Mouse (Mus musculus): ENCODE results near the gene Rhbdf1. TPM values are rescaled to one million over a fixed set of nuclear protein-coding genes. Genes with fewer than 3 reads are reported as not detected.

The Rhbdf1 gene
- polyA plus RNA-seq, 1 experiment from 2014 or later, result 35.6 TPM

DNA sequence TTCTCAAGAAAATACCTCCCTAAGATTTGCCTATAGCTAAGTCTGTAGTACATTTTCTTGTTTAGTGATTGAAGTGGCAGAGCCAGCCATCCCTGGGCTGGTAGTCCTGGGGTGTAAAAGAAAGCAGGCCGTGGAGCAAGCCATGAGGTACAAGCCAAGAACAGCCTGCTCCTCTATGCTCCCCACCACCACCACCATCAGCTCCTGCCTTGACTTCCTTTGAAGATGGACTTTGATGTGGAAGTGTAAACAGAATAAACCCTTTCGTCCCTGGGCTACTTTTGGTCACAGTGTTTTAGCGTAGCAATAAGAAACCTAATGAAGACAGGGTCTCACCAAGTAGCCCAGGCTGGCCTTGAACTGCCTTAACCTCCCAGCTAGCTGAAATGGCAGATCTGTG lies 24.3 kb downstream of the Rhbdf1 start:
- Histone ChIP-seq H3K27me3 (peaks cover 12% of the 10 kb centered on the region; the same call in 1 of the 2 replicates), H3K4me2 (no peak overlapping the region), H3K9ac (no peak overlapping the region), H3K36me3 (no peaks in the 10 kb centered on the region), H3K4me3 (no peak overlapping the region), H3K27ac (no peak overlapping the region), H3K4me1 (replicated peaks) (no peaks in the 10 kb centered on the region), H3K9me3 (replicated peaks) (no peaks in the 10 kb centered on the region)
- no peak for ATAC-seq (replicated peaks; ENCODE audit: insufficient number of reproducible peaks, insufficient read depth, low FRiP score, low read depth)
- 65% methylated on average over 3 of the region's 3 CpGs for WGBS

DNA sequence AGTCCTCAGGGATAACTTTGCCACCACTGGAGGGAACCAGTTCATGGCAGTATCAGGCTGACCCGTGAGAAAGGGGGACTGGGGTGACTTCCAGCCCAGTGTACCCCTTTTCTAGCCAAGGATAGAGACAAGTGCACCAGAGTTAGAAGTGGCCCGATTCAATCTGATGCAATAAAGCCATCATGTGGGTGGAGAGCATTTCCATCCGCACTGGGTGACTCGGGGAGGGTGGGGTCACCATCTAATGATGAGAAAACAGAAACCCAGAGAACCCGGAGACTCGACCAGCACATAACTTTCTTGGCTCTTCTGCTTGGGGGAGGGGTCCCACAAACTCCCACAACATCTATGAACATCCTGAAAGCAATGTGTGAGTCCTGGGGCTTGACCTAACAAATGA lies 25.4 kb downstream of the Rhbdf1 start:
- H3K27ac ChIP-seq, result no peak overlapping the region
- H3K4me3 ChIP-seq, result no peak overlapping the region
- no peak for ATAC-seq (replicated peaks; ENCODE audit: insufficient number of reproducible peaks, insufficient read depth, low FRiP score, low read depth)
- H3K9me3 ChIP-seq (replicated peaks), result no peaks in the 10 kb centered on the region
- peaks cover 9% of the 10 kb centered on the region; the same call in 1 of the 2 replicates for H3K27me3 ChIP-seq
- H3K4me1 ChIP-seq (replicated peaks), result peaks cover 2% of the 10 kb centered on the region; the same call in 1 of the 2 replicates
- H3K36me3 ChIP-seq, result no peaks in the 10 kb centered on the region
- 63% methylated on average over 6 of the region's 6 CpGs for WGBS
- H3K4me2 ChIP-seq, result no peak overlapping the region
- no peak overlapping the region for H3K9ac ChIP-seq

DNA sequence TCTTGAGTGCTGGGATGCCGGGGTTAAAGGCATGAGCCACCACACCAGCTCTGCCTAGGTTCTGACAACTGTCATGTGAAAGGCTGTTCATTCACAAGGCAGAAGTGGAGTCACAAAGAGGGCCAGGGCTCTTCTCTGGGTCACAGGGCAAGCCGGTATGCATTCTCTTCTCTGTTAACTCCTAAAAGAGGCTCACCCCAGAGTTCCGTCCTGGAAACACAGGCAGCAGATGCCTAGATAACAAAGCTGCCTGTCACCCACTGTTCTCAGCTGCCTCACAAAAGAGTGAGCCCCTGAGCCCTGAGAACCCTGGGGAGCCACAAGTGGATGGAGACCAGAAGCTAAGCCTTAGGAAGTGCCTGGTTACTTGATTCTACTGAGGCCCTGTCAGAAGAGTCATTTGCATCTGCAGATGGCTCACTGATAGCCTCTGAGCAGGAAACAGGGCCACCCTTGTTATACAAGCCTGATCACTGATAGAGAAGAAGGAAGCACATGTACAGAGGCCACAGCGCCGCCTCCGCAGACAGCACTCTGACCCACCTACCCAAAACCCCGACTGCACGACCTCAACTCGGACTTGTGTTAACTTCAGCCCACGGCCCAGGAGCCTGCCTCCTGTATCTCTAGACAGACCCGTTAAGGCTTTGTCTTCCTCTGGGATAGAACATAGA lies 26.1 kb downstream of the Rhbdf1 start:
- Histone ChIP-seq H3K4me1 (replicated peaks) (peaks cover 9% of the 10 kb centered on the region; the same call in 1 of the 2 replicates), H3K27ac (no peak overlapping the region), H3K36me3 (no peaks in the 10 kb centered on the region), H3K9me3 (replicated peaks) (no peaks in the 10 kb centered on the region), H3K4me2 (no peak overlapping the region), H3K9ac (no peak overlapping the region), H3K27me3 (peaks cover 9% of the 10 kb centered on the region; the same call in 1 of the 2 replicates), H3K4me3 (no peak overlapping the region)
- no peak for ATAC-seq (replicated peaks; ENCODE audit: insufficient number of reproducible peaks, insufficient read depth, low FRiP score, low read depth)
- 21% methylated on average over 11 of the region's 11 CpGs for WGBS

GRCm38 (mm10) chr11:32194626-32195025 lies 27.5 kb downstream of the Rhbdf1 start:
- H3K4me3 ChIP-seq, result no peak overlapping the region
- WGBS, result 78% methylated on average over 5 of the region's 5 CpGs
- no peak overlapping the region for H3K4me2 ChIP-seq
- no peaks in the 10 kb centered on the region for H3K9me3 ChIP-seq (replicated peaks)
- no peak overlapping the region for H3K9ac ChIP-seq
- no peaks in the 10 kb centered on the region for H3K36me3 ChIP-seq
- peaks cover 9% of the 10 kb centered on the region; the same call in 1 of the 2 replicates for H3K27me3 ChIP-seq
- no peak for ATAC-seq (replicated peaks; ENCODE audit: insufficient number of reproducible peaks, insufficient read depth, low FRiP score, low read depth)
- H3K27ac ChIP-seq, result no peak overlapping the region
- peaks cover 22% of the 10 kb centered on the region; the same call in 1 of the 2 replicates for H3K4me1 ChIP-seq (replicated peaks)

- no peaks in the 10 kb centered on the region for H3K9me3 ChIP-seq (replicated peaks)
- H3K9ac ChIP-seq, result no peak overlapping the region
- H3K4me1 ChIP-seq (replicated peaks), result peaks cover 22% of the 10 kb centered on the region; the same call in 1 of the 2 replicates
- WGBS, result 69% methylated on average over 10 of the region's 10 CpGs
- no peak for ATAC-seq (replicated peaks; ENCODE audit: insufficient number of reproducible peaks, insufficient read depth, low FRiP score, low read depth)
- no peak overlapping the region for H3K4me2 ChIP-seq
- peaks cover 9% of the 10 kb centered on the region; the same call in 1 of the 2 replicates for H3K27me3 ChIP-seq
- H3K27ac ChIP-seq, result no peak overlapping the region
- H3K36me3 ChIP-seq, result no peaks in the 10 kb centered on the region
- no peak overlapping the region for H3K4me3 ChIP-seq
Observed at GRCm38 (mm10) chr11:32194086-32194485, 28.0 kb downstream of the Rhbdf1 start.

DNA sequence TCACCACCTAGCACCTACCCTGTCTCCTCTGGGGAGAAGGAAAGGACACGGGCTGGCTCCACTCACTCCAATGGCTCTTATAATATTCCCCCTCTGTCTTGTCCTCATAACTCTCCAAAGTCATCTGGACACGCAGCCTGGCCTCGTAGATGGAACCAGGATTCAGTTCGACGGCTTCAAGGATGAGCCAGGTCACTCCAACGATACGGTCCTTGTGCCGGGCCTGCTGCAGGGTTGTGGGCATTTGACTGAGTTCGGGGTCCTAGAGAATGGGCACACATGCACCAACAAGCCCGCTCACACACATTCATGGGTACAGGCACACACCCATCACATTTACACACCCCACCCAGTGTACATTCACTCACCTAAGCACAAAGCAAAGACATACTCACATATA lies 28.9 kb downstream of the Rhbdf1 start:
- ATAC-seq (replicated peaks; ENCODE audit: insufficient number of reproducible peaks, insufficient read depth, low FRiP score, low read depth), result no peak
- Histone ChIP-seq H3K27ac (no peak overlapping the region), H3K36me3 (no peaks in the 10 kb centered on the region), H3K4me3 (no peak overlapping the region), H3K27me3 (peaks cover 9% of the 10 kb centered on the region; the same call in 1 of the 2 replicates), H3K9ac (no peak overlapping the region), H3K4me2 (no peak overlapping the region), H3K9me3 (replicated peaks) (no peaks in the 10 kb centered on the region), H3K4me1 (replicated peaks) (peaks cover 22% of the 10 kb centered on the region; the same call in 1 of the 2 replicates)
- 87% methylated on average over 10 of the region's 10 CpGs for WGBS

- 67% methylated on average over 13 of the region's 13 CpGs for WGBS
- Histone ChIP-seq H3K36me3 (no peaks in the 10 kb centered on the region), H3K9ac (no peak overlapping the region), H3K27me3 (0 out of 2 replicates have a peak, but pooled peaks cover 4% of the 10 kb centered on the region), H3K27ac (no peak overlapping the region), H3K9me3 (replicated peaks) (no peaks in the 10 kb centered on the region), H3K4me1 (replicated peaks) (peaks cover 22% of the 10 kb centered on the region; the same call in 1 of the 2 replicates), H3K4me2 (no peak overlapping the region), H3K4me3 (no peak overlapping the region)
- no peak for ATAC-seq (replicated peaks; ENCODE audit: insufficient number of reproducible peaks, insufficient read depth, low FRiP score, low read depth)
Observed at GRCm38 (mm10) chr11:32190603-32191110, 31.4 kb downstream of the Rhbdf1 start.

DNA sequence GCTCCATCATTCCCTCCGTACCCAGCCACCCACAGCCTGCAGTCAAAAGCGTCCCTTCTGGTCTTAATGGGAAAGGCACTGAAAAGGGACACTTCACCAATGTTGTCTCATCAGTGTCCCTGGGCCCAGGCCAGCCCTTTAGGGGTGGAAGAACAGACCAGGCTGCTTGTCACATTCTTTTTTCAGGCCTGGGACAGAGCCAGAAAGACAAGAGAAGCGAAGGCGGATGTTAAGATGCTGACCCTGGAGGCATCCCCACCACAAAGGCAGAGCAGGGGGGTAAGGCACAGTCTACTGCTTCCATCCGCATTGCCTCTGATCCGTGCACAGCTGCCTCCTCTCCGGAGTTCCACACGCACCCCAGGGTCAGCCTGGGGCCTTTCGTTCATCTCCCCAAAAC lies 32.0 kb downstream of the Rhbdf1 start:
- Histone ChIP-seq H3K9me3 (replicated peaks) (no peaks in the 10 kb centered on the region), H3K9ac (no peak overlapping the region), H3K4me1 (replicated peaks) (peaks cover 22% of the 10 kb centered on the region; the same call in 1 of the 2 replicates), H3K4me2 (no peak overlapping the region), H3K4me3 (no peak overlapping the region), H3K27ac (no peak overlapping the region), H3K27me3 (0 out of 2 replicates have a peak, but pooled peaks cover 3% of the 10 kb centered on the region), H3K36me3 (no peaks in the 10 kb centered on the region)
- no peak for ATAC-seq (replicated peaks; ENCODE audit: insufficient number of reproducible peaks, insufficient read depth, low FRiP score, low read depth)
- WGBS, result 82% methylated on average over 9 of the region's 9 CpGs

DNA sequence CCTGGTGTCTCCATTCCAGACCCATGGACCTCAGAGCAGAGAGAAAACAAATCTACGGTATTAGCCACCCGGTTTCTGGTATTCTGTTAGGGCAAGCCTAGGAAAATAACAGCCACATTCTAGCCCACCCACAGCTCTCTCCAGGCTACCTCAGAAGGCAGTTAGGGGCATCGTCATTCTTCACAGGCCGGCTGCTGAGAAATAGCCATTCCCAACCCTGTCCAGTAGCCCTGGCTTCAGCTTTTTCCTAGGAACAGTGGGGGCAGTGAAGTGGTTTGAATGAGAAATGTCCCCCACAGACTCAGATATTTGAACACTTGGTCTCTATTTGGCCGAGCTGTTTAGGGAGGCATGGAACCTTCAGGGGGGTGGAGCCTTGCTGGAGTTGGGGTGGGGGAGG lies 32.7 kb downstream of the Rhbdf1 start:
- no peaks in the 10 kb centered on the region for H3K9me3 ChIP-seq (replicated peaks)
- no peak for ATAC-seq (replicated peaks; ENCODE audit: insufficient number of reproducible peaks, insufficient read depth, low FRiP score, low read depth)
- no peak overlapping the region for H3K4me3 ChIP-seq
- 79% methylated on average over 5 of the region's 5 CpGs for WGBS
- H3K27ac ChIP-seq, result no peak overlapping the region
- H3K9ac ChIP-seq, result no peak overlapping the region
- H3K27me3 ChIP-seq, result no peaks in the 10 kb centered on the region
- H3K4me2 ChIP-seq, result no peak overlapping the region
- no peaks in the 10 kb centered on the region for H3K36me3 ChIP-seq
- peaks cover 22% of the 10 kb centered on the region; the same call in 1 of the 2 replicates for H3K4me1 ChIP-seq (replicated peaks)

- H3K4me1 ChIP-seq (replicated peaks), result peaks cover 22% of the 10 kb centered on the region; the same call in 1 of the 2 replicates
- H3K9me3 ChIP-seq (replicated peaks), result no peaks in the 10 kb centered on the region
- no peak overlapping the region for H3K27ac ChIP-seq
- no peak overlapping the region for H3K4me3 ChIP-seq
- no peak overlapping the region for H3K9ac ChIP-seq
- ATAC-seq (replicated peaks; ENCODE audit: insufficient number of reproducible peaks, insufficient read depth, low FRiP score, low read depth), result no peak
- no peak overlapping the region for H3K4me2 ChIP-seq
- whole genome bisulfite sequencing, result 80% methylated on average over 12 of the region's 12 CpGs
- no peaks in the 10 kb centered on the region for H3K36me3 ChIP-seq
- H3K27me3 ChIP-seq, result no peaks in the 10 kb centered on the region
Observed at GRCm38 (mm10) chr11:32188881-32189280, 33.2 kb downstream of the Rhbdf1 start.

- ATAC-seq (replicated peaks; ENCODE audit: insufficient number of reproducible peaks, insufficient read depth, low FRiP score, low read depth), result no peak
- Histone ChIP-seq H3K9me3 (replicated peaks) (no peaks in the 10 kb centered on the region), H3K4me1 (replicated peaks) (peaks cover 22% of the 10 kb centered on the region; the same call in 1 of the 2 replicates), H3K4me3 (no peak overlapping the region), H3K4me2 (no peak overlapping the region), H3K9ac (no peak overlapping the region), H3K27ac (no peak overlapping the region), H3K27me3 (no peaks in the 10 kb centered on the region), H3K36me3 (no peaks in the 10 kb centered on the region)
- 89% methylated on average over 4 of the region's 4 CpGs for WGBS
Observed at GRCm38 (mm10) chr11:32187256-32187655, 34.8 kb downstream of the Rhbdf1 start.
